Mouse (Mus musculus) kidney, postnatal 0 days (tissue): ENCODE data around the gene Shc2. TPM values are rescaled to one million over a fixed set of nuclear protein-coding genes. Genes with fewer than 3 reads are reported as not detected.
A peak's percentile ranks its signal among the peaks of the same experiment; 100 is the strongest.

Experiments
- ATAC-seq: fragments of 200-750 bp; cut with Nextera tagmentation; replicated peaks from 2 replicates; pipeline ENCODE4 v1.8.0; 2017; ENCODE audit warnings: low read depth, moderate number of reproducible peaks, moderate TSS enrichment, moderate library complexity; ENCODE audit not compliant: low FRiP score
- DNase-seq: peaks from one replicate; pipeline ENCODE4 v3.0.0-alpha.2; 2016; ENCODE audit warnings: low spot score
- H3K27ac ChIP-seq: fragments of 300-500 bp; sonication (generic); 2 replicates; pipeline ENCODE4 v1.5.1; 2014; ENCODE audit warnings: mild to moderate bottlenecking
- H3K27me3 ChIP-seq: fragments of 300-500 bp; sonication (generic); 2 replicates; pipeline ENCODE4 v1.6.1; 2014; ENCODE audit warnings: low read length, mixed read lengths; ENCODE audit not compliant: insufficient read depth
- H3K36me3 ChIP-seq: fragments of 300-500 bp; sonication (generic); 2 replicates; pipeline ENCODE4 v1.6.1; 2014; ENCODE audit warnings: low read length, mixed read lengths; ENCODE audit not compliant: insufficient read depth
- H3K4me1 ChIP-seq: fragments of 300-500 bp; sonication (generic); replicated peaks from 2 replicates; pipeline ENCODE4 v1.6.1; 2014; ENCODE audit warnings: antibody characterized with exemption, low read length, mixed read lengths; ENCODE audit not compliant: insufficient read depth
- H3K4me2 ChIP-seq: fragments of 300-500 bp; sonication (generic); 2 replicates; pipeline ENCODE4 v1.6.1; 2014; ENCODE audit warnings: mild to moderate bottlenecking, low read length, moderate library complexity, mixed read lengths
- H3K4me3 ChIP-seq: fragments of 300-500 bp; sonication (generic); replicated peaks from 2 replicates; pipeline ENCODE4 v1.5.1; 2014; ENCODE audit warnings: low read depth, low read length
- H3K9ac ChIP-seq: fragments of 300-500 bp; sonication (generic); 2 replicates; pipeline ENCODE4 v1.6.1; 2014; ENCODE audit warnings: low read depth, low read length
- H3K9me3 ChIP-seq: fragments of 300-500 bp; sonication (generic); replicated peaks from 2 replicates; pipeline ENCODE4 v1.6.1; 2016; ENCODE audit warnings: low read length, inconsistent platforms, mixed read lengths
- CTCF ChIP-seq: IDR thresholded peaks from 2 replicates; pipeline ENCODE4 v1.5.1; 2016; ENCODE audit warnings: antibody characterized with exemption, low read depth, mild to moderate bottlenecking, moderate library complexity
- WGBS: fragments of 180-500 bp; shearing (Covaris S2); extraction: QIAGEN DNeasy Blood & Tissue Kit; methylation state at CpG from one replicate; pipeline ENCODE4 v1.1.7; 2014; 5-methylcytosine and 5-hydroxymethylcytosine counted together
- polyA plus RNA-seq: library from polyadenylated mRNA; unstranded; fragments of >200 nt; fragmentation: Nextera tagmentation; extraction: Ambion mirVana; gene quantifications from 2 replicates; pipeline ENCODE4 v1.2.1, GENCODE M21; 2015

The Shc2 gene
- polyA plus RNA-seq, 1 experiment from 2014 or later, result 5.4 TPM

- H3K4me2 ChIP-seq, result no peak overlapping the region
- no peaks in the 10 kb centered on the region for H3K9me3 ChIP-seq
- no peak overlapping the region for H3K4me3 ChIP-seq
- no peak overlapping the region for H3K9ac ChIP-seq
- whole genome bisulfite sequencing, result 73% methylated on average over 9 of the region's 9 CpGs
- H3K4me1 ChIP-seq, result no peaks in the 10 kb centered on the region
- DNase-seq (no peak), ATAC-seq (no peak)
- no peak for TF ChIP-seq CTCF
- no peak overlapping the region for H3K27ac ChIP-seq
- no peaks in the 10 kb centered on the region for H3K36me3 ChIP-seq
- H3K27me3 ChIP-seq, result no peaks in the 10 kb centered on the region
Measured at GRCm38 (mm10) chr10:79625398-79625797, 12.3 kb downstream of the Shc2 start.

- Histone ChIP-seq H3K4me1 (no peaks in the 10 kb centered on the region), H3K27ac (no peak overlapping the region), H3K36me3 (no peaks in the 10 kb centered on the region), H3K4me2 (no peak overlapping the region), H3K9ac (no peak overlapping the region), H3K27me3 (no peaks in the 10 kb centered on the region), H3K9me3 (no peaks in the 10 kb centered on the region), H3K4me3 (no peak overlapping the region)
- ATAC-seq (no peak), DNase-seq (no peak)
- no peak for TF ChIP-seq CTCF
- 69% methylated on average over 12 of the region's 12 CpGs for WGBS
Measured at GRCm38 (mm10) chr10:79623950-79624349, 13.8 kb downstream of the Shc2 start.

GRCm38 (mm10) chr10:79616376-79616775, 21.3 kb downstream of the Shc2 start:
- Histone ChIP-seq H3K27ac (no peak overlapping the region), H3K9ac (no peak overlapping the region), H3K4me1 (peaks cover 10% of the 10 kb centered on the region; the same call in 1 of the 2 replicates), H3K9me3 (no peaks in the 10 kb centered on the region), H3K4me3 (no peak overlapping the region), H3K36me3 (no peaks in the 10 kb centered on the region), H3K4me2 (no peak overlapping the region), H3K27me3 (peaks cover 20% of the 10 kb centered on the region; the same call in 1 of the 2 replicates)
- DNase-seq, result no peak
- no peak for TF ChIP-seq CTCF
- no peak for ATAC-seq
- WGBS, result 90% methylated on average over 5 of the region's 5 CpGs

GRCm38 (mm10) chr10:79615860-79616259, 21.9 kb downstream of the Shc2 start:
- H3K4me2 ChIP-seq, result no peak overlapping the region
- DNase-seq, result no peak

GRCm38 (mm10) chr10:79614305-79614643, 23.4 kb downstream of the Shc2 start:
- DNase-seq (no peak), ATAC-seq (no peak; the same call in 1 of the 2 replicates)
- no peak overlapping the region for H3K9ac ChIP-seq
- TF ChIP-seq CTCF, result no peak
- no peak overlapping the region for H3K27ac ChIP-seq
- H3K4me3 ChIP-seq, result peak overlapping the region; percentile 47; the same call in 1 of the 2 replicates
- H3K9me3 ChIP-seq, result no peaks in the 10 kb centered on the region
- peaks cover 10% of the 10 kb centered on the region; the same call in 1 of the 2 replicates for H3K4me1 ChIP-seq
- 83% methylated on average over 1 of the region's 1 CpGs for WGBS
- H3K36me3 ChIP-seq, result no peaks in the 10 kb centered on the region
- H3K4me2 ChIP-seq, result peak overlapping the region; percentile 98
- H3K27me3 ChIP-seq, result peaks cover 20% of the 10 kb centered on the region; the same call in 1 of the 2 replicates

More at GRCm38 (mm10) chr10:79615860-79616259, 21.9 kb downstream of the Shc2 start:
- no peak for ATAC-seq
- Histone ChIP-seq H3K36me3 (no peaks in the 10 kb centered on the region), H3K4me3 (no peak overlapping the region), H3K27me3 (peaks cover 20% of the 10 kb centered on the region; the same call in 1 of the 2 replicates), H3K9ac (no peak overlapping the region), H3K9me3 (no peaks in the 10 kb centered on the region), H3K27ac (no peak overlapping the region), H3K4me1 (peaks cover 10% of the 10 kb centered on the region; the same call in 1 of the 2 replicates)
- 16% methylated on average over 8 of the region's 8 CpGs for WGBS
- TF ChIP-seq CTCF, result no peak

GRCm38 (mm10) chr10:79613578-79614304, 24.0 kb downstream of the Shc2 start, which contains the start of gene C2cd4c:
Gene C2cd4c, minus strand, starts transcription at chr10:79614025.
- TF ChIP-seq CTCF, result no peak
- ATAC-seq, result peak; percentile 87
- peak within 1 kb of the TSS; percentile 52; the same call in 1 of the 2 replicates for H3K9ac ChIP-seq
- H3K4me1 ChIP-seq, result peaks cover 10% of the 10 kb centered on the region; the same call in 1 of the 2 replicates
- H3K4me2 ChIP-seq, result peak within 1 kb of the TSS; percentile 98
- H3K9me3 ChIP-seq, result no peaks in the 10 kb centered on the region
- WGBS, result 1% methylated on average over 60 of the region's 60 CpGs
- H3K4me3 ChIP-seq, result peak within 1 kb of the TSS; percentile 47
- no peaks in the 10 kb centered on the region for H3K36me3 ChIP-seq
- H3K27ac ChIP-seq, result no peak within 1 kb of the TSS
- H3K27me3 ChIP-seq, result peaks cover 20% of the 10 kb centered on the region; the same call in 1 of the 2 replicates
- peak; percentile 88 for DNase-seq
